Mouse (Mus musculus) stomach, postnatal 0 days (tissue): ENCODE results near the gene Stac3.

ENCODE experiments used
- CTCF ChIP-seq: IDR thresholded peaks from 2 replicates; pipeline ENCODE4 v1.5.1; 2016; ENCODE audit warnings: antibody characterized with exemption, low read depth, mild to moderate bottlenecking, moderate library complexity
- EP300 ChIP-seq: optimal IDR thresholded peaks from 2 replicates; pipeline ENCODE3; 2016; ENCODE audit warnings: antibody characterized with exemption

DNA sequence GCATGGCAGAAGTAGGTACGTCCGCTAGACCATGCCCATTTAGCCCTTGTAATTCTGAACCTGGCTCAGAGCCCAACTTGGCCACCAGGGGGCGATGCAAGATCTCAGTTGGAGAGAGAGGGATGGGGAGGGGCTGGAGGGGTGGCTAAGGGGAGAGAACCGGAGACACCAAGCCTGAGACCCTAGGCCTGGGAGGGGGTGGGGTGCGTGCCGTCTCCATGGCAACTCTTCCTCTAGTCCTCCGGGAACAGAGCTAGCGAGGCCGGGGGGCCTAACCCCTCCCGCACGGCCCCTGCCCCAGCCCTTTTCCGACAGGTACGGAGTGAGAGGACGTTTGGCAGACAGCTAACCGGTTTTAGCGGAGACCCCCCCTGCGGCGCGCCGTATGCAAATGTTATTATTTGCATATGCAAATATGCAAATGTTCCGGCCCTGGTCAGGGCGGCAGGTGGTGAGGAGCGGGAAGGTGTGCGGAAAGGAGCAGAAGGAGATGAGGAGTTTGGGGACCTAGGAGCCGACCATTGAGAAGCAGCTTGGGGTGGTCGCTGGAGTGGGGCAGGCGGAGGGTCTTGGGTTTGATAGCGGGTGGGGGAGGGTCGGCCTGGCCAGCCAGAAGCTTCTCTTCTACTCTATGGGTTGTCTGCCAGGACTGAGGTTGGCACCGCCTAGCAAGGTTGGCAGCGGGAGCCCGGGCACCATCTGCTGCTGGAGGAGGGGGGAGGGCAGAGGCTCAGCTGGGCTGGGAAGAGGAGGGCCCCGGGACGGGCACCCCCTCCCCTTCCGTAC, 7.8 kb downstream of the Stac3 start:
- TF ChIP-seq CTCF (peak; percentile 88), EP300 (no peak)
